Mouse (Mus musculus) E14TG2a.4 (cell line): Measurements from ENCODE around the gene Tulp4.

Source experiments
- H3K27me3 ChIP-seq: 2 replicates; pipeline ENCODE4 v1.6.1; 2014; ENCODE audit warnings: low read length, control low read depth; ENCODE audit not compliant: insufficient read depth
- H3K36me3 ChIP-seq: 2 replicates; pipeline ENCODE4 v1.6.1; 2014; ENCODE audit warnings: low read length, control low read depth; ENCODE audit not compliant: insufficient read depth
- H3K4me1 ChIP-seq: replicated peaks from 2 replicates; pipeline ENCODE4 v1.6.1; 2014; ENCODE audit warnings: low read depth, low read length, control low read depth
- H3K4me3 ChIP-seq: replicated peaks from 2 replicates; pipeline ENCODE4 v1.5.1; 2014; ENCODE audit warnings: mild to moderate bottlenecking, low read length
- H3K9me3 ChIP-seq: 2 replicates; pipeline ENCODE4 v1.6.1; 2014; ENCODE audit warnings: low read length, control low read depth
- CTCF ChIP-seq: conservative IDR thresholded peaks from 2 replicates; pipeline ENCODE4 v1.5.1; 2014; ENCODE audit warnings: low read length
- NANOG ChIP-seq: IDR thresholded peaks from 2 replicates; pipeline ENCODE4 v1.6.1; 2014; ENCODE audit warnings: borderline replicate concordance, low read length, mixed read lengths
- POU5F1 ChIP-seq: IDR thresholded peaks from 2 replicates; pipeline ENCODE4 v1.6.1; 2014; ENCODE audit warnings: low read length, borderline replicate concordance

Tulp4 gene

GRCm38 (mm10) chr17:6113653-6114052, 7.4 kb downstream of the Tulp4 start:
- no peaks in the 10 kb centered on the region; the same call in 1 of the 2 replicates for H3K36me3 ChIP-seq
- peaks cover 8% of the 10 kb centered on the region for H3K27me3 ChIP-seq
- TF ChIP-seq CTCF = no peak
- H3K4me1 ChIP-seq = no peaks in the 10 kb centered on the region
- no peak overlapping the region for H3K4me3 ChIP-seq
- no peaks in the 10 kb centered on the region for H3K9me3 ChIP-seq

GRCm38 (mm10) chr17:6115085-6115484, 8.8 kb downstream of the Tulp4 start:
- Histone ChIP-seq H3K36me3 (no peaks in the 10 kb centered on the region), H3K27me3 (no peaks in the 10 kb centered on the region), H3K4me3 (no peak overlapping the region), H3K4me1 (no peaks in the 10 kb centered on the region), H3K9me3 (no peaks in the 10 kb centered on the region)
- TF ChIP-seq CTCF (no peak), POU5F1 (no peak), NANOG (no peak)

- Histone ChIP-seq H3K27me3 (0 out of 2 replicates have a peak, but pooled peaks cover 3% of the 10 kb centered on the region), H3K4me3 (no peak overlapping the region), H3K9me3 (no peaks in the 10 kb centered on the region), H3K36me3 (0 out of 2 replicates have a peak, but pooled peaks cover 2% of the 10 kb centered on the region), H3K4me1 (0 out of 2 replicates have a peak, but pooled peaks cover 2% of the 10 kb centered on the region)
- TF ChIP-seq POU5F1 = no peak
- no peak for TF ChIP-seq CTCF
- no peak for TF ChIP-seq NANOG
These were observed 11.0 kb downstream of the Tulp4 start for GRCm38 (mm10) chr17:6117148-6117725.

- Histone ChIP-seq H3K36me3 (0 out of 2 replicates have a peak, but pooled peaks cover 8% of the 10 kb centered on the region), H3K9me3 (no peaks in the 10 kb centered on the region), H3K4me3 (no peak overlapping the region), H3K27me3 (0 out of 2 replicates have a peak, but pooled peaks cover 3% of the 10 kb centered on the region), H3K4me1 (peaks cover 2% of the 10 kb centered on the region; the same call in 1 of the 2 replicates)
- TF ChIP-seq CTCF (no peak), NANOG (no peak), POU5F1 (no peak)
These were observed 11.7 kb downstream of the Tulp4 start for GRCm38 (mm10) chr17:6117917-6118316.

- Histone ChIP-seq H3K36me3 (0 out of 2 replicates have a peak, but pooled peaks cover 14% of the 10 kb centered on the region), H3K4me1 (peaks cover 2% of the 10 kb centered on the region; the same call in 1 of the 2 replicates), H3K9me3 (no peaks in the 10 kb centered on the region), H3K4me3 (no peak overlapping the region), H3K27me3 (0 out of 2 replicates have a peak, but pooled peaks cover 3% of the 10 kb centered on the region)
- TF ChIP-seq CTCF = no peak
- TF ChIP-seq POU5F1 = no peak
- TF ChIP-seq NANOG = no peak
These were observed 12.6 kb downstream of the Tulp4 start for GRCm38 (mm10) chr17:6118861-6119260.

- Histone ChIP-seq H3K4me3 (no peak overlapping the region), H3K9me3 (no peaks in the 10 kb centered on the region)
- TF ChIP-seq NANOG (no peak), CTCF (no peak), POU5F1 (no peak)
These were observed 17.5 kb downstream of the Tulp4 start for GRCm38 (mm10) chr17:6123776-6124175.

GRCm38 (mm10) chr17:6125441-6125840, 19.2 kb downstream of the Tulp4 start:
- 0 out of 2 replicates have a peak, but pooled peaks cover 3% of the 10 kb centered on the region for H3K27me3 ChIP-seq
- TF ChIP-seq POU5F1 = no peak
- no peak for TF ChIP-seq CTCF
- TF ChIP-seq NANOG = no peak
- H3K4me3 ChIP-seq = no peak overlapping the region
- 0 out of 2 replicates have a peak, but pooled peaks cover 14% of the 10 kb centered on the region for H3K36me3 ChIP-seq
- H3K4me1 ChIP-seq = peaks cover 34% of the 10 kb centered on the region
- H3K9me3 ChIP-seq = no peaks in the 10 kb centered on the region

More at GRCm38 (mm10) chr17:6123776-6124175, 17.5 kb downstream of the Tulp4 start:
- H3K27me3 ChIP-seq = 0 out of 2 replicates have a peak, but pooled peaks cover 3% of the 10 kb centered on the region
- H3K36me3 ChIP-seq = 0 out of 2 replicates have a peak, but pooled peaks cover 14% of the 10 kb centered on the region
- peaks cover 30% of the 10 kb centered on the region for H3K4me1 ChIP-seq

GRCm38 (mm10) chr17:6128039-6128438, 21.8 kb downstream of the Tulp4 start:
- peaks cover 9% of the 10 kb centered on the region for H3K27me3 ChIP-seq
- TF ChIP-seq POU5F1 = no peak
- H3K36me3 ChIP-seq = 0 out of 2 replicates have a peak, but pooled peaks cover 6% of the 10 kb centered on the region
- peaks cover 46% of the 10 kb centered on the region for H3K4me1 ChIP-seq
- no peak overlapping the region for H3K4me3 ChIP-seq
- no peaks in the 10 kb centered on the region for H3K9me3 ChIP-seq

GRCm38 (mm10) chr17:6129361-6129760, 23.1 kb downstream of the Tulp4 start:
- TF ChIP-seq POU5F1 (no peak), NANOG (no peak), CTCF (no peak)
- H3K4me1 ChIP-seq = peaks cover 51% of the 10 kb centered on the region
- H3K9me3 ChIP-seq = no peaks in the 10 kb centered on the region
- no peaks in the 10 kb centered on the region for H3K36me3 ChIP-seq
- no peak overlapping the region for H3K4me3 ChIP-seq
- peaks cover 15% of the 10 kb centered on the region for H3K27me3 ChIP-seq
